Mouse (Mus musculus): ENCODE results near the gene Gm37240. TPM values are rescaled to one million over a fixed set of nuclear protein-coding genes. Genes with fewer than 3 reads are reported as not detected.

The Gm37240 gene
- polyA plus RNA-seq, 1 experiment = 1.9 TPM

DNA sequence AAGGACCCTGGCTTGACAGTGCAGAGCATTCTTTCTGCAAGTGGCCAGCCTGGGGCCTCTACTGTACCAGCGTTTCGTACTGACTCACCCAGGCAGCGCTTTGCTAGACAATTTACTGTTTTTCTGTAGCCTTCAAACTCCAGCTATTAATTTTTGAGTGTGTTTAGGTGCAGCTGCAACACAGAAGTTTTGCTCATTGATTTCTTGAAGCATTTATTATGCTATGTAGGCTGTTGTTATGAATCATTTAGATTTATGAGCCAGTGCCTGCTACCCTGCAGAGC, 1241.4 kb downstream of the Gm37240 start:
- no peak for TF ChIP-seq CTCF (IDR thresholded peaks at IDR 0.05; ENCODE audit: borderline replicate concordance, insufficient read depth, low read length)
- no peak for TF ChIP-seq POLR2A (IDR thresholded peaks at IDR 0.05; ENCODE audit: low read depth, low read length)
- H3K27ac ChIP-seq (ENCODE audit: insufficient read depth, low read length) = no peak overlapping the region
- H3K4me1 ChIP-seq (ENCODE audit: control insufficient read depth, insufficient read depth, low read length) = no peaks in the 10 kb centered on the region
- H3K4me3 ChIP-seq (ENCODE audit: insufficient read depth, low read length) = no peak overlapping the region

DNA sequence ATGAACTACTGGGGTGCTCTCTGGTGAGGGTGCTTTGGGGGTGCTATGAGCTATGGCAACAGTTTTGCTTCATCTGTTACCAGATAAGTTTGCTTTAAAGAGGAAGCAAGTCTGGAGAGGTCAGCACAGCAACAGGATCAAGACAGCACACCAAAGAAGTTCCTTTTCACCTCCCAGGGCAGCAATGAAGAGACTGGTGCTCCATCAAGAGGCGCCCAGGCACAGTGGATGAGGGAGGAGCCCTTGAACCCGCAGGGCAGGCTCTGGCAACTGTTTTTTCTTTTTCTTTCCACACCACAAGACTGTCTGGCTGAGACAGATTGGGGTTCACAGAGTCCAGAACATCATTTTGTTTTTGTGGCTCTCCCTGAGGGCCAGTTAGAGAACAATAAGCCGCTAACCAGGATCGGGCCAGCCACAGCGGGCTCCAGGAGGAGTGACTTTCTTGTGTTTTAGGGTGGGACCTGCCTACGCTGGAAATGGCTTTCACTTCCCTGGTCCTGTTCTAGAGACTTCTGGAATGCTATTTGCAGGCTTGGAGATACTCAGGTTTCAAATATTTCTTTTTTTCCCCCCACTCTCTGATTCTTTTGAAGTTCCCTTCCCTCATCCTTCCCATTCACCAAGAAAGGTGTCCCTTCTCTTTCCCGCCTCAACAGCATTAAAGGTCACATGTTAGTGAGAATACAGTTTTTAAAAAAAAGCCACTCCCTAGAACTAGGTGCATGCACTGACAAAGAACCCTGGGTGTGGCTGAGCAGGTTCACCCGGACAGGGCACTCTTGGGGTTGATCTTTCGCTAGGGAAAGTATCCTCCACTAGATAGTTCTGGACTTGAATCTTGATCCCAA, 1241.9 kb downstream of the Gm37240 start:
- TF ChIP-seq POLR2A (IDR thresholded peaks at IDR 0.05; ENCODE audit: low read depth, low read length) = no peak
- TF ChIP-seq CTCF (IDR thresholded peaks at IDR 0.05; ENCODE audit: borderline replicate concordance, insufficient read depth, low read length) = no peak
- Histone ChIP-seq H3K4me1 (ENCODE audit: control insufficient read depth, insufficient read depth, low read length) (no peaks in the 10 kb centered on the region), H3K27ac (ENCODE audit: insufficient read depth, low read length) (no peak overlapping the region), H3K4me3 (ENCODE audit: insufficient read depth, low read length) (no peak overlapping the region)

DNA sequence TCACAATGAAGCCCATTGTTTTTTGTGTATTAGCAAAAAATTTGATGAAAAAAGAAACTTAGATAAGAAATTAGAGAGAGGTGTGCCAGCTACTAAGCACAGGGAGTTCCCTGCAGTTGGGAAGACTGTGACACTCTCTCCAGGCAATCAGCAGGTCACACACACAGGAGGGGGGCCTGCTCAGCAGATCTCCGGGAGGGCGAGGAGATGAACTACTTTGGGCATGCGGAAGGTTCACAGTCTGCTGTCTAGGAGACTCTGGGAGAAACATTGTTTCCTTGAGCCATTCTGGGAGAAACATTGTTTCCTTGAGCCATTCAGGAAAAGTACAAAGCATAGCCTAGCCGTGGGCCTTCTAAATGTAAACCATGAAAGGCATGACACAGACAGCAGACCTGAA, 1244.4 kb downstream of the Gm37240 start:
- H3K4me3 ChIP-seq (ENCODE audit: insufficient read depth, low read length) = no peak overlapping the region
- no peaks in the 10 kb centered on the region for H3K4me1 ChIP-seq (ENCODE audit: control insufficient read depth, insufficient read depth, low read length)
- TF ChIP-seq POLR2A (IDR thresholded peaks at IDR 0.05; ENCODE audit: low read depth, low read length) (no peak), CTCF (IDR thresholded peaks at IDR 0.05; ENCODE audit: borderline replicate concordance, insufficient read depth, low read length) (no peak)
- no peak overlapping the region for H3K27ac ChIP-seq (ENCODE audit: insufficient read depth, low read length)

DNA sequence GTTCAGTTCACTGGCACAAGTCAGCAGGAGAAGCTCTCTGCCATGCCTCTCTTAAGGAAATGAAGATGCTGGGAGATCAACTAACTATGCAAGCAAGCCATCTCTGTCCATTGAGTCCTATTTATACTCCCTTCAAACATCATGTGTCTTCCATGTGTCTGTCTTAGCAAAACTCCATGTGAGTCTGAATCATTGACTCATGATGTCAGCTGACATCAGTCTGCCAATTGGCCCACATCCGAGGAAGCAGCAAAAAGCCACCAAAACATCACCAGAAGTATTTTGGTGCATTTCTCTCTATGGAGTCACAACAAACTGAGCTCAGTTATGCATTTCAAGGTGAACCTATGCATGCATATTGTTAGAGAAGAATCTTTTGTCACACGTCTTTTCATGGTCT, 1245.9 kb downstream of the Gm37240 start:
- TF ChIP-seq POLR2A (IDR thresholded peaks at IDR 0.05; ENCODE audit: low read depth, low read length) (no peak), CTCF (IDR thresholded peaks at IDR 0.05; ENCODE audit: borderline replicate concordance, insufficient read depth, low read length) (no peak)
- no peaks in the 10 kb centered on the region for H3K4me1 ChIP-seq (ENCODE audit: control insufficient read depth, insufficient read depth, low read length)
- no peak overlapping the region for H3K27ac ChIP-seq (ENCODE audit: insufficient read depth, low read length)
- H3K4me3 ChIP-seq (ENCODE audit: insufficient read depth, low read length) = no peak overlapping the region

DNA sequence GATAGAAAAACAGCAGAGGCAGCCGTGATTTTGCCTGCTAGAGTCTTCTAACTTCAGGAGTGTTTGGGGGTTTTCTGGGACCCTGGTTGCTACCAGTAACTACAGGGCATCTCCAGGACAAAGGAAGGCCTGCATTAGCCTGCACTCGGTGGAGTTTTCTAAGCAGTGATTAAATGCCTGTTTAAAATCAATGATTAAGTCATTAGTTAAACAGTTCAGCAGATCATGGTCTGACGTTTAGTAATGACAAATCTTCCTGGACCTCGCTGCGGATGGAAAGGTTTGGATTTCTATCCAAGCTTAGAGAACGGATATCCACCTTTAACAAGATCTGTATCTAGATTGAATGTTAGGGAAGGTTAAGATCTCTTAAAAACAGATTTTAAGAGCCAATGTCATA, 1246.8 kb downstream of the Gm37240 start:
- Histone ChIP-seq H3K4me1 (ENCODE audit: control insufficient read depth, insufficient read depth, low read length) (no peaks in the 10 kb centered on the region), H3K27ac (ENCODE audit: insufficient read depth, low read length) (no peak overlapping the region), H3K4me3 (ENCODE audit: insufficient read depth, low read length) (no peak overlapping the region)
- TF ChIP-seq CTCF (IDR thresholded peaks at IDR 0.05; ENCODE audit: borderline replicate concordance, insufficient read depth, low read length) = no peak
- no peak for TF ChIP-seq POLR2A (IDR thresholded peaks at IDR 0.05; ENCODE audit: low read depth, low read length)

DNA sequence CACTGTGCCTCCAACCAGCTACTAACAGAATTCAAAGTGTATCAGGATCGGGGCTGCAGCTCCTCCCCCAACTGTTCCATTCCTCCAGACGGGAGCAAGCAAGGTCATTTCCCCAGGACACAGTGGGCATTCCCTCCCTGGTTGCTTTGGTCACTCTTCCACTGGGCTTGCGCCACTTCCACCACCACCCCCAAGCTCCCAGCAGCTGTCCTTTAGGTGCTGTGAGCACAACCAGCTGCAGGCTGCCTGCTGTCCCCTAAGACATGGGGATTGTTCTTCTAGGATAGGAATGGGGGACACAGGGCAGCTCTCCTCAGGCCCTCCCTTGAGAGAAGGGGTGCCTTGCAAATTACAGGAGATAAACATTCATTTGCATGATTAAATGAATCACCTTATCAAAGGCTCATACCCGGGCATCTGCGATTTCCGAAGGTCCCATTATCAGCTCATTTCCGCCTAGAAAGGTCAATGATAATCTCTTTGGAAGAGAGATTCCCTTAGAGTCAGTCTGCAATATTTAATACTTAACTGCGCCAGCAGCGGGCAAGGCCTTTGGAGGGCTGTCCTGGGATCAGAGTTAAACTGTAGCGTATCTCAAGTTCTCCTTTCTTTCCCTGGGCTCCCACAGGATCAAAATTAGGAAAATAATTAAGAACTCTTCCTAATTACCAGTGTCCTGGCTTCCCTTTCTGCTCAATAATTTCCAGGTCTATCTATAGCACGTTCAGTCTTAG, 1247.4 kb downstream of the Gm37240 start:
- Histone ChIP-seq H3K4me1 (ENCODE audit: control insufficient read depth, insufficient read depth, low read length) (no peaks in the 10 kb centered on the region), H3K27ac (ENCODE audit: insufficient read depth, low read length) (no peak overlapping the region), H3K4me3 (ENCODE audit: insufficient read depth, low read length) (no peak overlapping the region)
- no peak for TF ChIP-seq POLR2A (IDR thresholded peaks at IDR 0.05; ENCODE audit: low read depth, low read length)
- TF ChIP-seq CTCF (IDR thresholded peaks at IDR 0.05; ENCODE audit: borderline replicate concordance, insufficient read depth, low read length) = no peak

DNA sequence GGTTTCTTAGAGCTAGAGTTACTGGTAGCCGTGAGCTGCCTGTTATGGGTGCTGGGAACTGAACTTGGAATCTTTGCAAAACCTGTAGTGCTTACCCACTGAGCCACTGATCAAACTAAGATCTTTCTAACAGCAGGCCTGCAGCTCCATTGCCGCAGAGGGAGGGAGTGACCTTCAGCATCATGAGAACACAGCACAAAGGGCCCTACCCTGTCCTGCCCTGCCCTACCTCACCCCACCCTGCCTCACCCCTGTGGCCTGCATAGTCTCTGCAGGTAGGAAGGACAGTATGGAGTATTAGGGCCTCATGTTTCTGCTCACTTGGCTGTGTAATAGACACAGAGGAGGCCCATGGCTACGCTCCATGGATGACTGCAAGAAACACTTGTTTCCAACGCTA, 1248.5 kb downstream of the Gm37240 start:
- no peaks in the 10 kb centered on the region for H3K4me1 ChIP-seq (ENCODE audit: control insufficient read depth, insufficient read depth, low read length)
- TF ChIP-seq CTCF (IDR thresholded peaks at IDR 0.05; ENCODE audit: borderline replicate concordance, insufficient read depth, low read length) (no peak), POLR2A (IDR thresholded peaks at IDR 0.05; ENCODE audit: low read depth, low read length) (no peak)

DNA sequence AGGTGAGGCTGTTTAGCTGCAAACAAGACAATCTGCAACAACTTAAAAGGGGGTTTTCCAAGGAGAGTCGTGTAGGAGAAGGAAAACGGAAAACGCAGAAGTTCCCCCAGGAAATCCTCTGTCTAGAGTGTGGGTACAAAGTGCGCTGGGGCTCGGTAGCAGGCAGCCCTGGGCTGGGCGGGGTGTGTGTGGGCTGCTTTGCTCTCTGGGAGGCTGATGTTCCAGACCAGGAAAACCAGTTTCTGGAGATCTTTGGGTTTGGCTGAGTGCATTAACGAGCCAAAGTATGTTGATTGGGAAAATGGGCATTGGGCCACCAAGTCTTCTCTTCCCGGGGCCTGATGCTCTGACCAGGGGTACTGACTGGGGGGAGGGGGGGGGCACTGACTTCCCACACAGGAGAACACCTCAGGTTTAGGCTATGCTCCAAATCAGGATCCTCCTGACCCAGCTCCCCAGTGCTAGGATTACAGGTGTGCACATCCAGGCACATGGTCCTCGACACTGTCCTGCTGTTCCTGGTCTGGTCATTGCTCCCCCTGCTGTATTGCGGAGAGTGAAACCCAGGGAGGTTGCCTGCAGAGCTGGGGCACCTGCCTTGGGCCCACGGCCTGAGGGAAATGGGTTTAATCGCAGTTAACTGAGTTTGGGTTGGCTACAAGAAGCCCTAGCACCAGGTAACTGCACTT, 1249.3 kb downstream of the Gm37240 start:
- Histone ChIP-seq H3K27ac (ENCODE audit: insufficient read depth, low read length) (no peak overlapping the region), H3K4me3 (ENCODE audit: insufficient read depth, low read length) (no peak overlapping the region), H3K4me1 (ENCODE audit: control insufficient read depth, insufficient read depth, low read length) (no peaks in the 10 kb centered on the region)
- TF ChIP-seq POLR2A (IDR thresholded peaks at IDR 0.05; ENCODE audit: low read depth, low read length) (no peak), CTCF (IDR thresholded peaks at IDR 0.05; ENCODE audit: borderline replicate concordance, insufficient read depth, low read length) (no peak)

More for the DNA sequence above, 1248.5 kb downstream of the Gm37240 start:
- Histone ChIP-seq H3K27ac (ENCODE audit: insufficient read depth, low read length) (no peak overlapping the region), H3K4me3 (ENCODE audit: insufficient read depth, low read length) (no peak overlapping the region)

DNA sequence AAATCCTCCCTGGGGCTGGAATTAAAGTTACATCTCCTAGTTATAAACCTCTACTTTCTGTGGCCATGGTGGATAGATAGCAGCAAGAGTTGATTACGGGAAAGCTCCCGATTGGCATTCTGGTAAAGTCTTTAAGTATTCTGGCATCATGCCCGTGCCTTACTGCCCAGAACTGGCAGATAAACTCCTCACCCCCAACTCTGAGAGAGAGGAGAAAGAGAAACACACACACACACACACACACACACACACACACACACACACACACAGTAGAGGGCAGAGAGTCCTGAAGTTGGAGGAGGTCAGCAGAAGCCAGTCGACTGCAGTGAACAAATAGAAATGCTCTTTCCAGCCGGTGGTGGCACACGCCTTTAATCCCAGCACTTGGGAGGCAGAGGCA, 1250.2 kb downstream of the Gm37240 start:
- Histone ChIP-seq H3K27ac (ENCODE audit: insufficient read depth, low read length) (no peak overlapping the region), H3K4me3 (ENCODE audit: insufficient read depth, low read length) (no peak overlapping the region), H3K4me1 (ENCODE audit: control insufficient read depth, insufficient read depth, low read length) (no peaks in the 10 kb centered on the region)
- TF ChIP-seq POLR2A (IDR thresholded peaks at IDR 0.05; ENCODE audit: low read depth, low read length) (no peak), CTCF (IDR thresholded peaks at IDR 0.05; ENCODE audit: borderline replicate concordance, insufficient read depth, low read length) (no peak)

DNA sequence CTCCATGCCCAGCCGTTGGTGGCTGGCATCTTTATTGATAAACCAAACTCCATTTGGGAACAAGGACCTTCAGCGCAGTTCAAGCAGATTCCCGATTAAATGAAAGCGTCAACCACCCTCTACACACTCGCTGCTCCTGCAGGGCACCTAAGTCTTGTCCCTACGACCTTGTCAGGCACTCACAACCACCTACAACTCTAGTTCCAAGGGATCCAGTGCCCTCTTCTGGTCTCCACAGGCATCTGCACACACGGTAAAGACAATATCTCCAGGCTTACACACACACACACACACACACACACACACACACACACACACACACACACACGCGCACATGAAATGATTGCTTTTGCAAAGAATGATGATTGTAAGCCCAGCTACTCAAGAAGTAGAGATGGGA, 1255.7 kb downstream of the Gm37240 start:
- TF ChIP-seq POLR2A (IDR thresholded peaks at IDR 0.05; ENCODE audit: low read depth, low read length) = no peak
- TF ChIP-seq CTCF (IDR thresholded peaks at IDR 0.05; ENCODE audit: borderline replicate concordance, insufficient read depth, low read length) = no peak
- no peak overlapping the region for H3K27ac ChIP-seq (ENCODE audit: insufficient read depth, low read length)
- no peak overlapping the region for H3K4me3 ChIP-seq (ENCODE audit: insufficient read depth, low read length)
- H3K4me1 ChIP-seq (ENCODE audit: control insufficient read depth, insufficient read depth, low read length) = no peaks in the 10 kb centered on the region
